Mouse (Mus musculus) cortical plate, adult 2 months (tissue): ENCODE data around the gene Gpd1.

Source experiments
- CTCF ChIP-seq: fragments of 200-500 bp; IDR thresholded peaks from 2 replicates; pipeline ENCODE4 v1.5.1; 2011; ENCODE audit warnings: mild to moderate bottlenecking, control low read depth, low read length; ENCODE audit not compliant: insufficient read depth; ENCODE audit errors: extremely low read depth
- POLR2A ChIP-seq: fragments of 200-500 bp; IDR thresholded peaks from 2 replicates; pipeline ENCODE4 v1.6.1; 2011; ENCODE audit warnings: mild to moderate bottlenecking, low read length, control low read depth; ENCODE audit not compliant: insufficient read depth; ENCODE audit errors: extremely low read depth

DNA sequence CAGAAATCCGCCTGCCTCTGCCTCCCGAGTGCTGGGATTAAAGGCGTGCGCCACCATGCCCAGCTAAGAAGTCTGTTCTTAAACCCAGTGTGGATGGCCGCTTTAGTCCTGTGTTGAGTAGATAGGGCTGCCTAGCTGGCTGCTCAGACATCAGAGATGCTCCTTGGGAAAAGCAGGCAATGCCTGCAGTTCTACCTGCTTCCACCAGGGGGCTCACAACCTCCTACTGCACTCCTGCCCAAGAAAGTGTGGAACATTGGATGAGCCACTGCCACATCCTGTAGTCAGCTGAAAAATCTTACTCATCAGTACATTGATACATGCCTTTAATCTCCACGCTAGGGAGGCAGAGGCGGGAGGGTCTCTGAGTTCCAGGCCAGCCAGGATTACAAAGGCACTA, 2.5 kb upstream of the Gpd1 start:
- TF ChIP-seq CTCF (peak; percentile 95), POLR2A (no peak)
